Mouse (Mus musculus) kidney, postnatal 4 days (tissue): ENCODE data around the gene Ptpa.
A peak's percentile ranks its signal among the peaks of the same experiment; 100 is the strongest.
"Not testable (repeated sequence)": the region's sequence is repeated elsewhere in the genome, so short reads cannot be mapped to it uniquely, and the experiment has no call there.

Source experiments
- DNase-seq, 2 experiments: peaks; one replicate each; pipeline ENCODE4 v3.0.0; 2021; ENCODE audit warnings: mixed read lengths in 2 of 2

Ptpa gene

GRCm38 (mm10) chr2:30402843-30403242 lies 13.0 kb upstream of the Ptpa start:
- no peak for DNase-seq

GRCm38 (mm10) chr2:30403870-30404269 lies 12.0 kb upstream of the Ptpa start:
- DNase-seq = peak; percentile 33 to 38

GRCm38 (mm10) chr2:30407221-30407620 lies 8.6 kb upstream of the Ptpa start:
- no peak for DNase-seq

GRCm38 (mm10) chr2:30407778-30408177 lies 8.1 kb upstream of the Ptpa start:
- DNase-seq = no peak

GRCm38 (mm10) chr2:30408452-30409100 lies 7.3 kb upstream of the Ptpa start:
- DNase-seq = no peak

- peak in 1 of 2 experiments; percentile 30 for DNase-seq
These were observed 6.2 kb upstream of the Ptpa start for GRCm38 (mm10) chr2:30409454-30410176.

- DNase-seq = no peak
These were observed 2.5 kb upstream of the Ptpa start for GRCm38 (mm10) chr2:30413038-30413973.

GRCm38 (mm10) chr2:30414101-30414500 lies 1.7 kb upstream of the Ptpa start:
- DNase-seq = no peak

- DNase-seq = no peak
These were observed 1.2 kb upstream of the Ptpa start for GRCm38 (mm10) chr2:30414681-30415080.

GRCm38 (mm10) chr2:30415157-30415935 lies 493 bp upstream of the Ptpa start, which contains the start of gene Crat:
Crat (minus strand) TSS chr2:30415813.
- DNase-seq = peak; percentile 93 to 96

GRCm38 (mm10) chr2:30416649-30416965 lies 768 bp downstream of the Ptpa start:
- DNase-seq = no peak

- DNase-seq = not testable (repeated sequence)
These were observed 1.3 kb downstream of the Ptpa start for GRCm38 (mm10) chr2:30417154-30417553.

GRCm38 (mm10) chr2:30417595-30418165 lies 1.8 kb downstream of the Ptpa start:
- DNase-seq = no peak

- DNase-seq = no peak
These were observed 2.4 kb downstream of the Ptpa start for GRCm38 (mm10) chr2:30418259-30418658.

- peak in 1 of 2 experiments; percentile 22 for DNase-seq
These were observed 3.3 kb downstream of the Ptpa start for GRCm38 (mm10) chr2:30419112-30419511.

GRCm38 (mm10) chr2:30421432-30421831 lies 5.6 kb downstream of the Ptpa start:
- DNase-seq = no peak

- DNase-seq = no peak
These were observed 13.3 kb downstream of the Ptpa start for GRCm38 (mm10) chr2:30429156-30429555.

- DNase-seq = peak; percentile 80 to 85
These were observed 19.7 kb downstream of the Ptpa start for GRCm38 (mm10) chr2:30435326-30436155.

GRCm38 (mm10) chr2:30436156-30436545 lies 20.3 kb downstream of the Ptpa start:
- peak; percentile 75 to 84 for DNase-seq

GRCm38 (mm10) chr2:30436809-30437208 lies 21.0 kb downstream of the Ptpa start:
- DNase-seq = no peak

GRCm38 (mm10) chr2:30437791-30438190 lies 22.0 kb downstream of the Ptpa start:
- DNase-seq = no peak
